Mouse (Mus musculus): Measurements from ENCODE around the gene Plg. TPM values are rescaled to one million over a fixed set of nuclear protein-coding genes. Genes with fewer than 3 reads are reported as not detected.
A peak's percentile ranks its signal among the peaks of the same experiment; 100 is the strongest.

Gene Plg
- polyA plus RNA-seq, 1 experiment from 2014 or later, result 0.16 TPM

DNA sequence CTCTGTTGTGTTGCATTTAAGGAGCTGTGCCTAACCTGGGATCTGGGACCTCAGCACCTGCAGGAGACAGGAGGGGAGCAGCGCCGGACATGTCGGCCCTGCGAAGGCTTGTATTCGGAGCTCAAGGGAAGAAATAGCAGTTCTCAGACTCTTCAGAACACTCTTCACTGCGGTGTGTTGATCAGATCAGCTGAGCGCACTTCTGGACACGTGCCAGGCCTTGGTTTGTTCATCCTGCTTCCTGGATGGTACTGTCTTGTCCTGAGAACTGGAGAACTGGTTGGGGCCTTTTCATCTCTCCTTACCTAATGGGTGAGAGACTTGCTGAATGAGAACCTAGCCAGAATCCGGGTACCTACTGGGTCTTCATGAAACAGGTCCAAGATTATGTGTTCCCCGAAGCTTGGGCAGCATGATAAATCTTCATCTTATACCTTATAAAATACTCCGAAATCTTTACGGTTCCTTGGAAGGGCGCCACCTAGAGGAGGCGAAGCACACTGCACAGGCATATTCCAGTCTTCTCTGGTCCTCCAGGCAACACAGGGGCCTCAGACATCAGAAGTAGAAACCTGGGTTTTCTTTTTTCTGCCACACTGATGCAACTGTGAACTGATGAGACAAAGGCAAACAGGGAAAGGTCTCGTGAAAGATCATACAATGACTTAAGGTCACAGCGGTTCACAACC is 42.6 kb downstream of the Plg start:
- no peak for ATAC-seq (replicated peaks; ENCODE audit: insufficient number of reproducible peaks, insufficient read depth, low FRiP score, low read depth)
- Histone ChIP-seq H3K36me3 (no peaks in the 10 kb centered on the region), H3K9ac (no peak overlapping the region), H3K9me3 (replicated peaks) (no peaks in the 10 kb centered on the region), H3K4me3 (no peak overlapping the region), H3K4me1 (replicated peaks) (peaks cover 15% of the 10 kb centered on the region), H3K27ac (no peak overlapping the region), H3K27me3 (no peaks in the 10 kb centered on the region), H3K4me2 (no peak overlapping the region)
- WGBS, result 58% methylated on average over 16 of the region's 16 CpGs

GRCm38 (mm10) chr17:12422143-12422542 is 43.7 kb downstream of the Plg start:
- H3K4me1 ChIP-seq (replicated peaks), result peaks cover 18% of the 10 kb centered on the region
- H3K9me3 ChIP-seq (replicated peaks), result no peaks in the 10 kb centered on the region
- no peak overlapping the region for H3K27ac ChIP-seq
- H3K4me2 ChIP-seq, result no peak overlapping the region
- ATAC-seq (replicated peaks; ENCODE audit: insufficient number of reproducible peaks, insufficient read depth, low FRiP score, low read depth), result no peak
- 80% methylated on average over 1 of the region's 1 CpGs for WGBS
- H3K27me3 ChIP-seq, result no peaks in the 10 kb centered on the region
- H3K9ac ChIP-seq, result no peak overlapping the region
- no peaks in the 10 kb centered on the region for H3K36me3 ChIP-seq
- no peak overlapping the region for H3K4me3 ChIP-seq

DNA sequence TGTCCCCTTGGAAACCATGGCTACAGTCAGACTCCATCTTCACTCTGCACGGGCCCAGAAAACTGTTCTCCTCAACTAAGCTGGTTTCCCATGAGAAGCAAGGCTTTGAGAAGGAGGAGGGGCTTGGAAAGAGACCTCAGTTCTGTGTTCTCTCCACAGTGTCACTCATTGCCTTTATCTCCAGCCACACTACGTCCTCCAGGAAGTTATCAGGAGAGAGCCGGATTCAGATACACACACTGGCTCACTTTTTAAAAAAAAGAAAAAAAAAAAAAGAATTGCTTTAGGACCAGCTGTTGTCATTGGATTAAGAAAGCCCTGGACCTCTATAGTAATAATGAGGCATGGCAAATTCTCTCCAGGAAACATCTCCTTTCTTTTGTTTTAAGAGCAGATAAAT is 48.7 kb downstream of the Plg start:
- no peak overlapping the region for H3K9ac ChIP-seq

DNA sequence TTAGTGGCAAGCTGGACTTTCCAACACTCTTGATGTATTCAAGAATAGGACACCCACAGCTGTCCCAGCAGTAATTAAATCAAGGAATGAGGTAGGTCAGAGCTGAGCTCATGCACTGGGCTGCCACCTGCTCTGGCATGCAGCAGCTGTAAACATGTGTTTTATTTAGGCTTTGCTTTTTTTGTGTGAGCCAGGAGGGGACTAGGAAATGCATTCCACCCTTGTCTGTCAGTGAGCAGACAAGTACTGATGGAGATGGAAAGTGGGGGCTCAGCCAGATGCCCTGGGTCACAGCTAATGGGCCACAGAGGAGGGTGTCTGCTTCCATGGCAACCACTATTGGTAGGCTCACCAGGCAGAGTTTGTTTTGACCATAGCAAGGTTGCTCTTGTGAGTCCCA is 50.0 kb downstream of the Plg start:
- no peak; the same call in 1 of the 2 replicates for ATAC-seq (replicated peaks; ENCODE audit: insufficient number of reproducible peaks, insufficient read depth, low FRiP score, low read depth)
- Histone ChIP-seq H3K4me2 (no peak overlapping the region), H3K27me3 (no peaks in the 10 kb centered on the region), H3K4me1 (replicated peaks) (peaks cover 19% of the 10 kb centered on the region), H3K36me3 (no peaks in the 10 kb centered on the region), H3K27ac (no peak overlapping the region), H3K4me3 (no peak overlapping the region), H3K9me3 (replicated peaks) (no peaks in the 10 kb centered on the region), H3K9ac (no peak overlapping the region)

More for the DNA sequence above, 48.7 kb downstream of the Plg start:
- WGBS, result 6% methylated on average over 3 of the region's 3 CpGs
- Histone ChIP-seq H3K27me3 (no peaks in the 10 kb centered on the region), H3K36me3 (no peaks in the 10 kb centered on the region), H3K9me3 (replicated peaks) (no peaks in the 10 kb centered on the region), H3K27ac (no peak overlapping the region), H3K4me3 (no peak overlapping the region), H3K4me1 (replicated peaks) (peaks cover 22% of the 10 kb centered on the region), H3K4me2 (no peak overlapping the region)
- ATAC-seq (replicated peaks; ENCODE audit: insufficient number of reproducible peaks, insufficient read depth, low FRiP score, low read depth), result 0 out of 2 replicates have a peak, but pooled peaks have one; percentile 35

- Histone ChIP-seq H3K4me3 (no peak overlapping the region), H3K4me2 (no peak overlapping the region), H3K4me1 (replicated peaks) (peaks cover 10% of the 10 kb centered on the region; the same call in 1 of the 2 replicates), H3K9ac (no peak overlapping the region), H3K9me3 (replicated peaks) (no peaks in the 10 kb centered on the region), H3K27me3 (no peaks in the 10 kb centered on the region), H3K27ac (no peak overlapping the region), H3K36me3 (no peaks in the 10 kb centered on the region)
- ATAC-seq (replicated peaks; ENCODE audit: insufficient number of reproducible peaks, insufficient read depth, low FRiP score, low read depth), result no peak
- 49% methylated on average over 5 of the region's 5 CpGs for WGBS
Measured at GRCm38 (mm10) chr17:12431707-12432106, 53.3 kb downstream of the Plg start.

- Histone ChIP-seq H3K9ac (no peak overlapping the region), H3K27me3 (no peaks in the 10 kb centered on the region), H3K4me3 (no peak overlapping the region), H3K27ac (no peak overlapping the region), H3K36me3 (no peaks in the 10 kb centered on the region), H3K9me3 (replicated peaks) (no peaks in the 10 kb centered on the region), H3K4me2 (no peak overlapping the region), H3K4me1 (replicated peaks) (no peaks in the 10 kb centered on the region)
- WGBS, result 78% methylated on average over 10 of the region's 10 CpGs
- ATAC-seq (replicated peaks; ENCODE audit: insufficient number of reproducible peaks, insufficient read depth, low FRiP score, low read depth), result no peak
Measured at GRCm38 (mm10) chr17:12437771-12438170, 59.4 kb downstream of the Plg start.

DNA sequence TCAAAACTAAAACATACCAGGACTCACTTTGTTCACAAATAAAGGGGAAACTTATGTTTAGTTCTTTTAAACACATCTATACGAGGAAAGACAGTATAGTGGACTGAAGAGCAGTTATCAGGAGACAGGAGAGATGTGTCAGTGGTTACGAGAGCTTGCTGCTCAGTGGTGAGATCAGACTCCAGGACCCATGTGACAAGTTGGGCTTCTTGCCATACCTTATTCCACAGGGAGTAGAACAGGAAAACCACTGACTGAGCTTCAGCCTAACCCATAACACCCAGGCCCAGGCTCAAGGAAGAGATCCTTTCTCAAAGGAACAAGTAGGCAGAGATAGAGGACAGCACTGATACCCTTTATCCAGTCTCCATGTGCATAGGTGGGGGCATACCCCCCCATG is 66.2 kb downstream of the Plg start:
- H3K4me1 ChIP-seq (replicated peaks), result peaks cover 3% of the 10 kb centered on the region; the same call in 1 of the 2 replicates
- ATAC-seq (replicated peaks; ENCODE audit: insufficient number of reproducible peaks, insufficient read depth, low FRiP score, low read depth), result no peak
- H3K9me3 ChIP-seq (replicated peaks), result no peaks in the 10 kb centered on the region
- no peak overlapping the region for H3K4me3 ChIP-seq
- H3K27ac ChIP-seq, result no peak overlapping the region
- H3K36me3 ChIP-seq, result no peaks in the 10 kb centered on the region
- H3K4me2 ChIP-seq, result no peak overlapping the region
- WGBS, result 24% methylated on average over 2 of the region's 2 CpGs
- no peak overlapping the region for H3K9ac ChIP-seq
- H3K27me3 ChIP-seq, result no peaks in the 10 kb centered on the region

GRCm38 (mm10) chr17:12451234-12451633 is 72.8 kb downstream of the Plg start:
- H3K27me3 ChIP-seq, result no peaks in the 10 kb centered on the region
- H3K36me3 ChIP-seq, result no peaks in the 10 kb centered on the region
- no peak overlapping the region for H3K9ac ChIP-seq
- no peak overlapping the region for H3K4me2 ChIP-seq
- WGBS, result 50% methylated on average over 4 of the region's 4 CpGs
- no peaks in the 10 kb centered on the region for H3K9me3 ChIP-seq (replicated peaks)
- ATAC-seq (replicated peaks; ENCODE audit: insufficient number of reproducible peaks, insufficient read depth, low FRiP score, low read depth), result no peak
- peaks cover 7% of the 10 kb centered on the region for H3K4me1 ChIP-seq (replicated peaks)
- no peak overlapping the region for H3K27ac ChIP-seq
- no peak overlapping the region for H3K4me3 ChIP-seq

- 61% methylated on average over 11 of the region's 11 CpGs for WGBS
- Histone ChIP-seq H3K27ac (no peak overlapping the region), H3K4me3 (no peak overlapping the region), H3K36me3 (no peaks in the 10 kb centered on the region), H3K9ac (no peak overlapping the region), H3K4me2 (no peak overlapping the region), H3K9me3 (replicated peaks) (no peaks in the 10 kb centered on the region), H3K4me1 (replicated peaks) (peaks cover 7% of the 10 kb centered on the region), H3K27me3 (no peaks in the 10 kb centered on the region)
- no peak for ATAC-seq (replicated peaks; ENCODE audit: insufficient number of reproducible peaks, insufficient read depth, low FRiP score, low read depth)
Measured at GRCm38 (mm10) chr17:12452862-12453531, 74.6 kb downstream of the Plg start.

GRCm38 (mm10) chr17:12453691-12454090 is 75.3 kb downstream of the Plg start:
- Histone ChIP-seq H3K4me2 (no peak overlapping the region), H3K36me3 (no peaks in the 10 kb centered on the region), H3K27ac (no peak overlapping the region), H3K4me1 (replicated peaks) (peaks cover 7% of the 10 kb centered on the region), H3K27me3 (no peaks in the 10 kb centered on the region), H3K4me3 (no peak overlapping the region), H3K9ac (no peak overlapping the region), H3K9me3 (replicated peaks) (no peaks in the 10 kb centered on the region)
- ATAC-seq (replicated peaks; ENCODE audit: insufficient number of reproducible peaks, insufficient read depth, low FRiP score, low read depth), result no peak
- 49% methylated on average over 6 of the region's 6 CpGs for WGBS

DNA sequence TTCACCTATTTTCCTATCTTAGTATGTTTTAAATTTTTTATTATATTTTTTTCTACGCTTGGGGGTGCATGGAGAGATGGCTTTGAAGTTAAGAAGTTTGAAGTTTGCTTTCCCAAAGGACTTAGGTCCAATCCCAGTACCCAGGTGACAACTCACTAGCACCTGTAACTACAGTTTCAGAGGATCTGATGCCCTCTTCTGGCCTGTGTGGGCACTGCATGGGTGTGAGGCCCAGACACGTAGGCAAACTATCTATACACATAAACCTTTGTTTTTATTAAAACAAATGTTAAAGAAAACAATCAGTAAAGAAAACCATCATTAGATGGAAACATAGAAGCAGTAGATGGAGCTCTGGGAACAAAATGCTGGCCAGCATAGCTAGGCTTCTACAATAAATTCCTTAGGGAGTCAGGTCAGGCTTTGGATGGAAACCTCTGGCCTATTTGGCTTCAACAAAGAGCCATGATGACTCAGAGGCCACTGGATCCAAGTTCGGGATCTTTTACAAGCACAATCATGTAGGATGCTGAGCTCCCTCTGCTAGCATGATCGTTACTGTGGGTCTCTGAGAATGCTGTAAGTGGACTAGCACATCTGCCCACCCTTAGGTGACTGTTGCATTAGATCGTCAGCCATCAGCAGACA is 76.9 kb downstream of the Plg start:
- 76% methylated on average over 5 of the region's 5 CpGs for WGBS
- H3K4me3 ChIP-seq, result no peak overlapping the region
- no peak overlapping the region for H3K4me2 ChIP-seq
- no peaks in the 10 kb centered on the region for H3K9me3 ChIP-seq (replicated peaks)
- H3K36me3 ChIP-seq, result no peaks in the 10 kb centered on the region
- no peaks in the 10 kb centered on the region for H3K27me3 ChIP-seq
- no peak overlapping the region for H3K27ac ChIP-seq
- ATAC-seq (replicated peaks; ENCODE audit: insufficient number of reproducible peaks, insufficient read depth, low FRiP score, low read depth), result no peak
- peaks cover 7% of the 10 kb centered on the region for H3K4me1 ChIP-seq (replicated peaks)
- H3K9ac ChIP-seq, result no peak overlapping the region

Measured in heart, embryonic 15.5 days (tissue).